Mouse (Mus musculus) CH12.LX (cell line): ENCODE data around the gene Pnpla3. TPM values are rescaled to one million over a fixed set of nuclear protein-coding genes. Genes with fewer than 3 reads are reported as not detected.

Experiments
- DNase-seq: peaks from one replicate; pipeline ENCODE4 v3.0.0-alpha.2; 2013; ENCODE audit errors: extremely low read depth
- H3K27ac ChIP-seq: 2 replicates; pipeline ENCODE4 v1.5.1; 2012; ENCODE audit warnings: low read depth, mild to moderate bottlenecking, control low read depth, moderate library complexity; ENCODE audit not compliant: insufficient read depth
- H3K27me3 ChIP-seq: replicated peaks from 2 replicates; pipeline ENCODE3; 2012; ENCODE audit warnings: inconsistent platforms
- H3K36me3 ChIP-seq, 2 experiments: replicated peaks in 1 of 2; 2 replicates each; pipeline versions ENCODE3 to v1.6.1; 2012; ENCODE audit warnings: inconsistent platforms in 1 of 2, low read length in 1 of 2, mild to moderate bottlenecking in 1 of 2, mixed read lengths in 1 of 2, moderate library complexity in 1 of 2; ENCODE audit not compliant: control insufficient read depth in 1 of 2, insufficient read depth in 1 of 2
- H3K4me1 ChIP-seq, 2 experiments: 2 replicates each; pipeline ENCODE4 v1.6.1; 2012; ENCODE audit warnings: inconsistent platforms in 1 of 2, moderate library complexity in 1 of 2; ENCODE audit not compliant: insufficient read depth in 2 of 2, control insufficient read depth in 1 of 2
- H3K4me2 ChIP-seq: 2 replicates; pipeline ENCODE4 v1.6.1; 2012; ENCODE audit warnings: low read depth, mild to moderate bottlenecking, control low read depth; ENCODE audit not compliant: poor library complexity, insufficient read depth, severe bottlenecking
- H3K4me3 ChIP-seq, 3 experiments: fragments of 150-350 bp in 1 of 3; sonication (generic) in 1 of 3; replicated peaks in 1 of 3; 2 replicates each; pipeline versions ENCODE3 to v1.5.1; 2011 to 2012; ENCODE audit warnings: low read depth in 2 of 3, low read length in 2 of 3, mild to moderate bottlenecking in 2 of 3, moderate library complexity in 2 of 3, control low read depth in 1 of 3, improper control_type of control experiment in 1 of 3, inconsistent platforms in 1 of 3, mixed read lengths in 1 of 3; ENCODE audit not compliant: poor library complexity in 1 of 3
- H3K79me2 ChIP-seq: replicated peaks from 2 replicates; pipeline ENCODE4 v1.6.1; 2012; ENCODE audit warnings: mild to moderate bottlenecking, moderate library complexity; ENCODE audit not compliant: control insufficient read depth, poor library complexity, insufficient read depth, severe bottlenecking; ENCODE audit errors: extremely low read depth
- H3K9ac ChIP-seq: 2 replicates; pipeline ENCODE4 v1.6.1; 2012; ENCODE audit warnings: low read depth, mild to moderate bottlenecking, control low read depth, moderate library complexity; ENCODE audit not compliant: insufficient read depth
- H3K9me3 ChIP-seq: replicated peaks from 2 replicates; pipeline ENCODE3; 2012; ENCODE audit warnings: low read length, inconsistent platforms, mixed read lengths
- BHLHE40 ChIP-seq: IDR thresholded peaks from 2 replicates; pipeline ENCODE4 v1.6.1; 2011; ENCODE audit warnings: mild to moderate bottlenecking, low read depth, low read length, improper control_type of control experiment
- CHD1 ChIP-seq: IDR thresholded peaks from 2 replicates; pipeline ENCODE4 v1.6.1; 2012; ENCODE audit warnings: low read depth, low read length, improper control_type of control experiment, inconsistent platforms
- CHD2 ChIP-seq: IDR thresholded peaks from 2 replicates; pipeline ENCODE4 v1.6.1; 2011; ENCODE audit warnings: low read length, improper control_type of control experiment
- CTCF ChIP-seq, 2 experiments: IDR thresholded peaks in 1 of 2; conservative IDR thresholded peaks in 1 of 2; 2 replicates each; pipeline ENCODE4 v1.5.1; 2011 to 2012; ENCODE audit warnings: low read depth in 2 of 2, low read length in 2 of 2, improper control_type of control experiment in 1 of 2, inconsistent platforms in 1 of 2, mild to moderate bottlenecking in 1 of 2, moderate library complexity in 1 of 2
- E2F4 ChIP-seq: IDR thresholded peaks from 2 replicates; pipeline ENCODE4 v1.6.1; 2011; ENCODE audit warnings: low read depth, low read length, improper control_type of control experiment; ENCODE audit not compliant: insufficient replicate concordance
- ELF1 ChIP-seq: IDR thresholded peaks from 2 replicates; pipeline ENCODE4 v1.6.1; 2014; ENCODE audit warnings: low read depth, mild to moderate bottlenecking, inconsistent platforms, low read length, improper control_type of control experiment
- HCFC1 ChIP-seq: IDR thresholded peaks from 2 replicates; pipeline ENCODE4 v1.6.1; 2012; ENCODE audit warnings: low read depth, mild to moderate bottlenecking, inconsistent platforms, low read length, improper control_type of control experiment
- IRF4 ChIP-seq: IDR thresholded peaks from 2 replicates; pipeline ENCODE4 v1.6.1; 2014; ENCODE audit warnings: low read depth, mild to moderate bottlenecking, inconsistent platforms, low read length, improper control_type of control experiment
- JUN ChIP-seq: IDR thresholded peaks from 2 replicates; pipeline ENCODE4 v1.6.1; 2011; ENCODE audit warnings: low read depth, mild to moderate bottlenecking, low read length, improper control_type of control experiment, moderate library complexity; ENCODE audit not compliant: insufficient read depth
- KAT2A ChIP-seq: IDR thresholded peaks from 2 replicates; pipeline ENCODE4 v1.6.1; 2012; ENCODE audit warnings: low read length, improper control_type of control experiment, inconsistent platforms; ENCODE audit not compliant: insufficient replicate concordance
- MAX ChIP-seq: IDR thresholded peaks from 2 replicates; pipeline ENCODE4 v1.6.1; 2011; ENCODE audit warnings: low read length, improper control_type of control experiment
- MAZ ChIP-seq: IDR thresholded peaks from 2 replicates; pipeline ENCODE4 v1.6.1; 2012; ENCODE audit warnings: low read depth, mild to moderate bottlenecking, inconsistent platforms, low read length, improper control_type of control experiment, moderate library complexity
- MXI1 ChIP-seq: IDR thresholded peaks from 2 replicates; pipeline ENCODE4 v1.6.1; 2011; ENCODE audit warnings: mild to moderate bottlenecking, low read depth, low read length, improper control_type of control experiment
- MYC ChIP-seq: IDR thresholded peaks from 2 replicates; pipeline ENCODE4 v1.6.1; 2011; ENCODE audit warnings: low read depth, mild to moderate bottlenecking, improper control_type of control experiment, low read length
- PAX5 ChIP-seq: IDR thresholded peaks from 2 replicates; pipeline ENCODE4 v1.6.1; 2012; ENCODE audit warnings: low read length, inconsistent platforms, mixed read lengths
- POLR2A ChIP-seq: IDR thresholded peaks from 2 replicates; pipeline ENCODE4 v1.6.1; 2011; ENCODE audit warnings: low read depth, mild to moderate bottlenecking, improper control_type of control experiment, low read length
- POLR2AphosphoS2 ChIP-seq: IDR thresholded peaks from 2 replicates; pipeline ENCODE4 v1.6.1; 2011; ENCODE audit warnings: low read depth, low read length, improper control_type of control experiment
- RCOR1 ChIP-seq: conservative IDR thresholded peaks from 2 replicates; pipeline ENCODE4 v1.6.1; 2012; ENCODE audit warnings: low read depth, mild to moderate bottlenecking, inconsistent platforms, low read length, improper control_type of control experiment
- SIN3A ChIP-seq: IDR thresholded peaks from 2 replicates; pipeline ENCODE4 v1.6.1; 2012; ENCODE audit warnings: low read length, improper control_type of control experiment, inconsistent platforms
- TBP ChIP-seq: conservative IDR thresholded peaks from 2 replicates; pipeline ENCODE4 v1.6.1; 2011; ENCODE audit warnings: low read depth, low read length, improper control_type of control experiment
- TCF12 ChIP-seq: IDR thresholded peaks from 2 replicates; pipeline ENCODE4 v1.6.1; 2014; ENCODE audit warnings: low read depth, mild to moderate bottlenecking, inconsistent platforms, low read length, improper control_type of control experiment
- USF1 ChIP-seq: IDR thresholded peaks from 2 replicates; pipeline ENCODE4 v1.6.1; 2014; ENCODE audit warnings: low read depth, mild to moderate bottlenecking, inconsistent platforms, low read length, improper control_type of control experiment
- USF2 ChIP-seq: conservative IDR thresholded peaks from 2 replicates; pipeline ENCODE4 v1.6.1; 2011; ENCODE audit warnings: low read depth, low read length, improper control_type of control experiment
- dilution Hi-C: fragments of 300-500 bp; cut with MboI; formaldehyde crosslinking; loops from 2 replicates; pipeline ENCODE4 v1.14.3; 2020; ENCODE audit warnings: low sequenced_read_pairs; ENCODE audit not compliant: extremely low pct_unique_long_range_greater_than_20kb, extremely low pct_ligation_motif_present
- in situ Hi-C: fragments of 300-500 bp; cut with MboI; formaldehyde crosslinking; loops from 3 replicates; pipeline ENCODE4 v1.14.3; 2019; ENCODE audit warnings: low sequenced_read_pairs, low pct_ligation_motif_present, low pct_unique_long_range_greater_than_20kb, mixed read lengths
- polyA plus RNA-seq: library from polyadenylated mRNA; unstranded; fragments of >175 nt; gene quantifications from 2 replicates; pipeline ENCODE4 v1.2.1, GENCODE M21; 2012; ENCODE audit warnings: low read depth; ENCODE audit not compliant: insufficient read length
- total RNA-seq, 2 experiments: library from RNA; depleted of rRNA; stranded (reverse); fragments of 300-350 nt in 1 of 2; fragments of >200 nt in 1 of 2; gene quantifications; 2 replicates each; pipeline ENCODE4 v1.2.3; 2012 to 2014

The Pnpla3 gene
- total and polyA plus RNA-seq, 3 experiments = 0.41 to 3.2 (median 2.2) TPM

DNA sequence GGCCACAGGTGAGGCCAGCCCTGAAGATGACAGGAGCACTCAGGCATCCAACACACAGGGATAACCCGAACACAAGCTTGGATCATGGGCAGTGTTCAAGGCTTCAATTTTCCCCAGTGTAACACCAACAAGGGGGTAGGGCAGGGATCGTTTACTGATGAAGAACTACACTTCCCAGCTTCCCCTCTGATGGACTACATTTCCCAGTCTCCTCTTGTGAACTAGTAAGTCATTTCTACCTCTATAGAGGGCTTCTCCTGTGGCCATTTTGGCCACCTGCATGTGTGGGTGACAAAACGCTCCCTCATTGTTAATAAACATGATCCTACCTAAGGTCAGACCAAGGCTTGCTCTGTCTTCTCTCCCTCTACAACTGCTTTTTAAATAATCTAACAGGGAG, 22.2 kb downstream of the Pnpla3 start:
- in situ Hi-C loops = no loop called here
- peak; percentile 85; the same call in 1 of the 2 replicates for TF ChIP-seq KAT2A
- TF ChIP-seq MYC = peak; percentile 36; the same call in 1 of the 2 replicates
- TF ChIP-seq USF1 = no peak
- TF ChIP-seq JUN = no peak
- TF ChIP-seq RCOR1 = no peak
- TF ChIP-seq HCFC1 = peak; percentile 96
- TF ChIP-seq POLR2A = no peak
- TF ChIP-seq POLR2AphosphoS2 = no peak
- no peak overlapping the region for H3K4me3 ChIP-seq
- H3K9me3 ChIP-seq = no peaks in the 10 kb centered on the region
- H3K27ac ChIP-seq = no peak overlapping the region
- no peak overlapping the region for H3K4me2 ChIP-seq
- peaks cover 3 to 48% of the 10 kb centered on the region in 2 experiments for H3K4me1 ChIP-seq
- DNase-seq = peak; percentile 61
- peaks cover 0 to 15% of the 10 kb centered on the region in 2 experiments for H3K36me3 ChIP-seq
- dilution Hi-C loops = no loop called here
- no peak overlapping the region for H3K9ac ChIP-seq
- no peaks in the 10 kb centered on the region for H3K27me3 ChIP-seq
- H3K79me2 ChIP-seq = peaks cover 7% of the 10 kb centered on the region

DNA sequence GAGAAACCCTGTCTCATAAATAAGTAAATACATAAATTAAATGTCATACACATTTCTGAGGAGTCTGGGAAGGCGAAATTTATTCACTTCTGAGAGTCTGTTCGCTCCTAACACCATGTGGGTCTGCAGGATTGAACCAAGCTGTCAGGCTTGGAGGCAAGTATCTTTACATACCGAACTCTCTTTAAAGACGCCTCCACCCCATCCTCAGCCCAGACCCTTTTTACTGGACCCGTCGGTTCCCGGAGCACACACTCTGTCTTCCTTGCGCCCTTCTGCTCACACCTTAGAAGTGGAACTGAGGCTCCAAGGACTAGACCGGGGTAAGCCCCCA, 24.1 kb downstream of the Pnpla3 start:
- Histone ChIP-seq H3K27me3 (no peaks in the 10 kb centered on the region), H3K9ac (peak overlapping the region; percentile 81), H3K36me3 (peaks cover 8 to 33% of the 10 kb centered on the region in 2 experiments), H3K4me2 (peak overlapping the region; percentile 82; the same call in 1 of the 2 replicates), H3K79me2 (peaks cover 7% of the 10 kb centered on the region), H3K27ac (peak overlapping the region; percentile 53), H3K4me1 (peaks cover 3 to 43% of the 10 kb centered on the region in 2 experiments), H3K4me3 (peak overlapping the region; percentile 71 to 92 (median 80)), H3K9me3 (no peaks in the 10 kb centered on the region)
- no peak for DNase-seq
- dilution Hi-C loops = no loop called here
- in situ Hi-C loops = no loop called here
- no peak; the same call in 1 of the 2 replicates for TF ChIP-seq SIN3A
- 0 out of 2 replicates have a peak, but pooled peaks have one; percentile 39 for TF ChIP-seq CHD1

DNA sequence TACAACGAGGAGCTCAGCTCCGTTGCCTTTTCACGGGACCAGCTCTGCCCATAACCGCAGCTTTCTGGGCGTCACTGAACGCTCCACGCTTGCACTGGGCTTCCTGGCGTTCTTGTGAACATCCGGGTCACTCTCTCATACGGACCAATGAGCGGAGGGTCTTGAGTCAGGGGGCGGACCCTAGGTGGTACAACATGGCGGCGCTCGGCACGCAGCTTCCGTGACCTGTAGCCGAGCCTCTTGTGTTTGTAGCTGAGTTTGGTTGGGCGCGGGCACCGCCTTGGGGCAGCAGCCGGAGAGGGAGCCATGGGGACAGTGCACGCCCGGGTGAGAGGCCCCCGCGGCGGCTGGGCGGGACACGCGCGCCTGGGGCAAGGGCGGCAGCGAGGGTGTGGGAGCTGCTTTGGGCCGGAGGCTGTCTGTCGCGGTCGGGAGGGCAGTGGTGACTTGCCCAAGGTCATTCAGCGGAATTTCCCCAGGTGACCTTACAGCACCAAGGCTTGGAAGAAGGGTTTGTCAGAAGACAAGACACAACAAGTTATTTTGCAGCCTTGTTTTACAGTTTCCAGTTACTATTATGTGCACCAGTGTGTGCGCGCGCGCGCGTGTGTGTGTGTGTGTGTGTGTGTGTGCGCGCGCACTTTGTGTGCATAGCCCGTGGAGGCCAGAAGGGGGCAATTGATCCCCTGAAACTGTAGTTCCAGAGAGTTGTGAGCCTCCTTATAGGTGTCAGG, 24.6 kb downstream of the Pnpla3 start, which contains the start of gene Samm50:
Gene Samm50 (plus strand): TSS at position 184 of the 734 bp plus-strand sequence.
- dilution Hi-C loops = no loop called here
- Histone ChIP-seq H3K27me3 (no peaks in the 10 kb centered on the region), H3K4me2 (peak within 1 kb of the TSS; percentile 82; the same call in 1 of the 2 replicates), H3K9me3 (no peaks in the 10 kb centered on the region), H3K36me3 (peaks cover 13 to 38% of the 10 kb centered on the region in 2 experiments), H3K79me2 (peaks cover 7% of the 10 kb centered on the region), H3K27ac (peak within 1 kb of the TSS; percentile 79), H3K9ac (peak within 1 kb of the TSS; percentile 81), H3K4me1 (peaks cover 3 to 41% of the 10 kb centered on the region in 2 experiments), H3K4me3 (peak within 1 kb of the TSS; percentile 71 to 93 (median 92))
- in situ Hi-C loops = no loop called here
- DNase-seq = peak; percentile 97
- TF ChIP-seq IRF4 (peak; percentile 9; the same call in 1 of the 2 replicates), ELF1 (peak; percentile 93), CHD2 (peak; percentile 96), JUN (no peak), USF1 (no peak), PAX5 (no peak), TBP (peak; percentile 76; the same call in 1 of the 2 replicates), CTCF (conservative IDR thresholded peaks at IDR 0.05 in 1 of 2, IDR thresholded peaks at IDR 0.05 in 1 of 2; ENCODE audit: low read depth in 2 of 2, low read length in 2 of 2) (peak in 1 of 2 experiments; percentile 25; a peak in 2 of 4 replicates), MYC (peak; percentile 79; the same call in 1 of the 2 replicates), BHLHE40 (peak; percentile 86), USF2 (no peak), E2F4 (no peak), POLR2A (peak; percentile 94), KAT2A (peak; percentile 93; the same call in 1 of the 2 replicates), MAX (peak; percentile 88), TCF12 (peak; percentile 88), SIN3A (peak; percentile 84; the same call in 1 of the 2 replicates), MAZ (no peak), RCOR1 (0 out of 2 replicates have a peak, but pooled peaks have one; percentile 29), MXI1 (peak; percentile 93)
